In the genomic region with DNA sequence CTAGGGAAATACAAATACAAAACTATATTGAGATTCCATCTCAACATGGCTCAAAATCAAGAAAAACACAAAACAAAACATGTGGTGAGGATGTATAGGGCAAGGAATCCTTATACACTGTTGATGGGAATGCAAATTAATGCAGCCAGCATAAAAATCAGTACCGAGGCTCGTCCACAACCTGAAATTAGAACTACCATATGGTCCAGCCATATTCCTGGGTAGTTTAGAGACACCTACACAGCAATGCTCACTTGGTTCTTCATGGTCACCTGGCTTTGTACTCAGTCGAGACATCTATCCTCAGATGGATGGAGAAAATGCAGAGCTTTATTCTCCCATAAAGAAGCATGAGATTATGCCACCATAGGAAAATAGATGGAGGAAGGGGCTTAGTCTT, we compare ENCODE assay signal across 21 mouse cellular contexts.
"Had no signal": no experiment of that assay in that cellular context is flagged by ENCODE, and none has a peak within 500 bp of the region (broad histone marks: within the 10 kb centered on the region; RNA-seq: fewer than 3 reads in every experiment).

No protein-coding gene starts in this region.

- DNase-seq: cerebellum, adult 8-10 months; cerebellum, adult 9-10 months; cerebellum, adult 9-11 months; cerebellum, postnatal 10 days; cerebellum, postnatal 14 days; cerebellum, postnatal 25 days; cerebellum, postnatal 36 days; embryo, embryonic 11 days; forebrain, postnatal 0 days; gastrocnemius, adult 2 months; gastrocnemius, postnatal 10 days; gastrocnemius, postnatal 14 days; gastrocnemius, postnatal 25 days; gastrocnemius, postnatal 36 days; heart, adult 11 months; heart, adult 18-20 months; heart, adult 2 months had no signal

- ATAC-seq: forebrain, embryonic 13.5 days; forebrain, embryonic 14.5 days; forebrain, embryonic 15.5 days; forebrain, embryonic 16.5 days; forebrain, postnatal 0 days had no signal
